ENCODE assay signal across 8 mouse cellular contexts in genomic region chrX:140542938-140543673, GRCm38 (mm10). TPM values are rescaled to one million over a fixed set of nuclear protein-coding genes. Genes with fewer than 3 reads are reported as not detected.
DNase-seq lines count a peak whose midpoint lies in the region; ATAC-seq lines count a peak whose summit lies in the region.

No protein-coding gene starts in this region.

- 41% methylated on average over 18 of the region's 18 CpGs for WGBS in forebrain, embryonic 14.5 days
- whole genome bisulfite sequencing in neural tube, embryonic 14.5 days: 23% methylated on average over 18 of the region's 18 CpGs

- H3K36me3 ChIP-seq in forebrain, embryonic 14.5 days (ENCODE audit: control insufficient read depth, insufficient read depth, low read length): no peaks in the 10 kb centered on the region
- no peaks in the 10 kb centered on the region for H3K36me3 ChIP-seq in neural tube, embryonic 14.5 days (ENCODE audit: control insufficient read depth, insufficient read depth, low read length)

- H3K27ac ChIP-seq in forebrain, embryonic 14.5 days (ENCODE audit: low read depth, low read length): peak overlapping the region; percentile 65; the same call in 1 of the 2 replicates
- peak overlapping the region; percentile 72 for H3K27ac ChIP-seq in neural tube, embryonic 14.5 days (ENCODE audit: low read depth, low read length)

- H3K4me2 ChIP-seq in forebrain, embryonic 14.5 days (ENCODE audit: low read length): peak overlapping the region; percentile 59
- H3K4me2 ChIP-seq in neural tube, embryonic 14.5 days (ENCODE audit: low read depth, low read length): peak overlapping the region; percentile 56

- intact Hi-C loops in heart, postnatal 14 days (cut with DNase I): loop anchor here (1.0 kb wide), 1 partner anchor 55 kb away; no protein-coding TSS in a partner anchor

- H3K4me3 ChIP-seq in forebrain, embryonic 14.5 days (ENCODE audit: low read depth, low read length): peak overlapping the region; percentile 39
- peak overlapping the region; percentile 41 for H3K4me3 ChIP-seq in neural tube, embryonic 14.5 days (ENCODE audit: low read depth, low read length)

- peak; percentile 85 for ATAC-seq in forebrain, embryonic 14.5 days
- peak; percentile 86 for ATAC-seq in neural tube, embryonic 14.5 days (ENCODE audit: low read depth)

- H3K27me3 ChIP-seq in forebrain, embryonic 14.5 days (replicated peaks; ENCODE audit: control insufficient read depth, insufficient read depth, low read length): no peaks in the 10 kb centered on the region
- H3K27me3 ChIP-seq in neural tube, embryonic 14.5 days (ENCODE audit: control insufficient read depth, insufficient read depth, low read length): peaks cover 4% of the 10 kb centered on the region; the same call in 1 of the 2 replicates

- peak overlapping the region; percentile 70 for H3K9ac ChIP-seq in forebrain, embryonic 14.5 days (ENCODE audit: low read length)
- H3K9ac ChIP-seq in neural tube, embryonic 14.5 days (replicated peaks; ENCODE audit: low read depth, low read length): peak overlapping the region; percentile 62; the same call in 1 of the 2 replicates

- DNase-seq in ES-CJ7 (ENCODE audit: low read depth, low spot score): peak; percentile 41
- peak; percentile 60 for DNase-seq in cerebellum, adult 11 months
- DNase-seq in forebrain, embryonic 14.5 days (ENCODE audit: low spot score): peak; percentile 64
- peak; percentile 76 to 84 for DNase-seq in heart, postnatal 14 days
- peak; percentile 64 to 84 for DNase-seq in layer of hippocampus, adult 18-20 months (ENCODE audit: low spot score in 2 of 2)
- DNase-seq in lung, adult 18-20 months: peak; percentile 91 to 94
- peak; percentile 21 for DNase-seq in testis, postnatal 14 days (ENCODE audit: low spot score)

- no peaks in the 10 kb centered on the region for H3K4me1 ChIP-seq in forebrain, embryonic 14.5 days (ENCODE audit: control insufficient read depth, insufficient read depth, low read length)
- 0 out of 2 replicates have a peak, but pooled peaks cover 2% of the 10 kb centered on the region for H3K4me1 ChIP-seq in neural tube, embryonic 14.5 days (ENCODE audit: control insufficient read depth, insufficient read depth, low read length)

- H3K9me3 ChIP-seq in forebrain, embryonic 14.5 days (replicated peaks; ENCODE audit: control insufficient read depth, low read length): no peaks in the 10 kb centered on the region
- H3K9me3 ChIP-seq in neural tube, embryonic 14.5 days (ENCODE audit: control insufficient read depth, low read length): no peaks in the 10 kb centered on the region

RNA-seq across cellular contexts. Expression of gene Tsc22d3, which starts 57.4 kb away (rescaled TPM):
- polyA plus RNA-seq in forebrain, embryonic 14.5 days (2014; fragmentation: Nextera tagmentation; extraction: Ambion mirVana): 103 and 109 TPM in 2 replicates
- 100 to 1,000 TPM; 256 to 263 TPM for total RNA-seq in heart, postnatal 14 days (2021)
- 100 to 1,000 TPM; 131 to 148 TPM for total RNA-seq in layer of hippocampus, adult 18-20 months (2021)
- 124 and 132 TPM in 2 replicates for polyA plus RNA-seq in neural tube, embryonic 14.5 days (2014; fragmentation: Nextera tagmentation; extraction: Ambion mirVana)

Comparison
In these comparisons a context has a peak if more than half of its experiments do, and no peak if none do; other contexts are left out.
1. Peak in every context shown above with its lines: DNase-seq, ATAC-seq, H3K4me3 ChIP-seq and H3K27ac ChIP-seq.
2. DNase-seq: peak in every context shown above with its lines; median percentile 92 in lung, adult 18-20 months; 80 in heart, postnatal 14 days; 74 in layer of hippocampus, adult 18-20 months; 64 in forebrain, embryonic 14.5 days; 60 in cerebellum, adult 11 months; 41 in ES-CJ7; 21 in testis, postnatal 14 days.